Mouse (Mus musculus) kidney, adult 2 months (tissue): ENCODE data around the gene Colca2.

Source experiments
- CTCF ChIP-seq: fragments of 200-500 bp; conservative IDR thresholded peaks from 2 replicates; pipeline ENCODE4 v1.5.1; 2011; ENCODE audit warnings: low read depth, mild to moderate bottlenecking, control low read depth, low read length, moderate library complexity, mixed read lengths; ENCODE audit not compliant: insufficient read depth, insufficient read length
- POLR2A ChIP-seq: fragments of 200-500 bp; IDR thresholded peaks from one replicate; pipeline ENCODE4 v1.6.1; 2011; ENCODE audit warnings: low read depth, low read length, control low read depth

GRCm38 (mm10) chr9:51303980-51304379, 25.6 kb upstream of the Colca2 start:
- TF ChIP-seq CTCF, result no peak
- TF ChIP-seq POLR2A, result no peak
